Mouse (Mus musculus) liver, embryonic 16.5 days (tissue): ENCODE measurements around the gene Braf. TPM values are rescaled to one million over a fixed set of nuclear protein-coding genes. Genes with fewer than 3 reads are reported as not detected.

ENCODE experiments used
- ATAC-seq: fragments of 200-750 bp; cut with Nextera tagmentation; 2 replicates; pipeline ENCODE4 v1.8.0; 2017; ENCODE audit warnings: low read depth, mild to moderate bottlenecking, moderate number of reproducible peaks, moderate library complexity
- H3K27ac ChIP-seq: fragments of 300-500 bp; sonication (generic); 2 replicates; pipeline ENCODE4 v1.5.1; 2014; ENCODE audit warnings: mild to moderate bottlenecking, low read length
- H3K27me3 ChIP-seq: fragments of 300-500 bp; sonication (generic); 2 replicates; pipeline ENCODE4 v1.6.1; 2014; ENCODE audit warnings: low read depth, low read length, mixed read lengths; ENCODE audit not compliant: control insufficient read depth, insufficient read depth
- H3K36me3 ChIP-seq: fragments of 300-500 bp; sonication (generic); 2 replicates; pipeline ENCODE4 v1.6.1; 2014; ENCODE audit warnings: mild to moderate bottlenecking; ENCODE audit not compliant: control insufficient read depth, insufficient read depth
- H3K4me1 ChIP-seq: fragments of 300-500 bp; sonication (generic); 2 replicates; pipeline ENCODE4 v1.6.1; 2014; ENCODE audit warnings: low read depth, low read length, mixed read lengths; ENCODE audit not compliant: control insufficient read depth
- H3K4me2 ChIP-seq: fragments of 300-500 bp; sonication (generic); 2 replicates; pipeline ENCODE4 v1.6.1; 2014; ENCODE audit warnings: low read depth, low read length, mixed read lengths
- H3K4me3 ChIP-seq: fragments of 300-500 bp; sonication (generic); 2 replicates; pipeline ENCODE4 v1.5.1; 2014; ENCODE audit warnings: low read depth, mild to moderate bottlenecking, low read length
- H3K9ac ChIP-seq: fragments of 300-500 bp; sonication (generic); 2 replicates; pipeline ENCODE4 v1.6.1; 2014; ENCODE audit warnings: low read depth, low read length
- H3K9me3 ChIP-seq: fragments of 300-500 bp; sonication (generic); replicated peaks from 2 replicates; pipeline ENCODE4 v1.6.1; 2016; ENCODE audit warnings: low read length; ENCODE audit not compliant: control insufficient read depth
- WGBS: fragments of 180-500 bp; shearing (Covaris S2); extraction: QIAGEN DNeasy Blood & Tissue Kit; methylation state at CpG from one replicate; pipeline ENCODE4 v1.1.7; 2014; ENCODE audit not compliant: insufficient replicate concordance; 5-methylcytosine and 5-hydroxymethylcytosine counted together
- polyA plus RNA-seq: library from polyadenylated mRNA; unstranded; fragments of >200 nt; fragmentation: Nextera tagmentation; extraction: Ambion mirVana; gene quantifications from 2 replicates; pipeline ENCODE4 v1.2.1, GENCODE M21; 2015

The Braf gene
- polyA plus RNA-seq, 1 experiment from 2014 or later, result 5.6 TPM

GRCm38 (mm10) chr6:39555648-39555945 lies 169.7 kb downstream of the Braf start:
- H3K4me1 ChIP-seq, result no peaks in the 10 kb centered on the region
- no peaks in the 10 kb centered on the region for H3K36me3 ChIP-seq
- H3K4me3 ChIP-seq, result no peak overlapping the region
- ATAC-seq, result no peak
- H3K27me3 ChIP-seq, result peaks cover 39% of the 10 kb centered on the region
- H3K27ac ChIP-seq, result no peak overlapping the region
- H3K9ac ChIP-seq, result no peak overlapping the region
- no peak overlapping the region for H3K4me2 ChIP-seq
- 50% methylated on average over 2 of the region's 2 CpGs for WGBS
- no peaks in the 10 kb centered on the region for H3K9me3 ChIP-seq

GRCm38 (mm10) chr6:39554888-39555647 lies 170.2 kb downstream of the Braf start:
- H3K27me3 ChIP-seq, result peaks cover 39% of the 10 kb centered on the region
- H3K4me1 ChIP-seq, result no peaks in the 10 kb centered on the region
- H3K4me2 ChIP-seq, result no peak overlapping the region
- ATAC-seq, result no peak
- no peaks in the 10 kb centered on the region for H3K36me3 ChIP-seq
- no peaks in the 10 kb centered on the region for H3K9me3 ChIP-seq
- H3K9ac ChIP-seq, result no peak overlapping the region
- no peak overlapping the region for H3K27ac ChIP-seq
- no peak overlapping the region for H3K4me3 ChIP-seq
- WGBS, result 55% methylated on average over 12 of the region's 12 CpGs

Other genes starting within 250 kb of the Braf start
- 0.96 and 1.1 TPM in 2 replicates for gene Dennd2a, start 167.6 kb downstream of the Braf start, polyA plus RNA-seq
- gene Adck2, start 151.6 kb downstream of the Braf start, polyA plus RNA-seq, result 10.7 and 11.9 TPM in 2 replicates
- gene Gm42420, start 139.7 kb downstream of the Braf start, polyA plus RNA-seq, result 1.4 TPM in 2 replicates
- gene Ndufb2, start 132.9 kb downstream of the Braf start, polyA plus RNA-seq, result 195 and 209 TPM in 2 replicates
- 53.8 and 62.2 TPM in 2 replicates for gene Mrps33, start 85.5 kb upstream of the Braf start, polyA plus RNA-seq
- not detected in 2 replicates for gene Tmem178b, start 147.8 kb upstream of the Braf start, polyA plus RNA-seq